Mouse (Mus musculus): ENCODE measurements around the gene Rps15a. TPM values are rescaled to one million over a fixed set of nuclear protein-coding genes. Genes with fewer than 3 reads are reported as not detected.

The Rps15a gene
- polyA plus RNA-seq, 1 experiment from 2014 or later = 486 TPM

- WGBS = 90% methylated on average over 3 of the region's 3 CpGs
- H3K4me2 ChIP-seq (replicated peaks) = no peak overlapping the region
- H3K9ac ChIP-seq = no peak overlapping the region
- peaks cover 18% of the 10 kb centered on the region for H3K4me1 ChIP-seq (replicated peaks; ENCODE audit: control insufficient read depth, insufficient read depth, low read length)
- H3K27me3 ChIP-seq (ENCODE audit: control insufficient read depth, insufficient read depth, low read length) = no peaks in the 10 kb centered on the region
- H3K27ac ChIP-seq = no peak overlapping the region
- no peak for DNase-seq (ENCODE audit: low spot score)
- H3K4me3 ChIP-seq (replicated peaks; ENCODE audit: low read length) = no peak overlapping the region
- no peak for ATAC-seq (ENCODE audit: low FRiP score)
- no peaks in the 10 kb centered on the region for H3K9me3 ChIP-seq (ENCODE audit: control insufficient read depth, low read length)
- H3K36me3 ChIP-seq (replicated peaks; ENCODE audit: control insufficient read depth, insufficient read depth) = peaks cover 67% of the 10 kb centered on the region
Observed at GRCm38 (mm10) chr7:118118426-118118825, 2.4 kb upstream of the Rps15a start.

GRCm38 (mm10) chr7:118117539-118118210 is 1.7 kb upstream of the Rps15a start:
- Histone ChIP-seq H3K27me3 (ENCODE audit: control insufficient read depth, insufficient read depth, low read length) (no peaks in the 10 kb centered on the region), H3K9ac (no peak overlapping the region), H3K9me3 (ENCODE audit: control insufficient read depth, low read length) (no peaks in the 10 kb centered on the region), H3K4me3 (replicated peaks; ENCODE audit: low read length) (no peak overlapping the region), H3K4me1 (replicated peaks; ENCODE audit: control insufficient read depth, insufficient read depth, low read length) (peaks cover 24% of the 10 kb centered on the region), H3K4me2 (replicated peaks) (no peak overlapping the region), H3K27ac (no peak overlapping the region), H3K36me3 (replicated peaks; ENCODE audit: control insufficient read depth, insufficient read depth) (peaks cover 68% of the 10 kb centered on the region)
- ATAC-seq (ENCODE audit: low FRiP score) (no peak), DNase-seq (ENCODE audit: low spot score) (no peak)
- 66% methylated on average over 4 of the region's 4 CpGs for WGBS

- peak overlapping the region; percentile 89; the same call in 1 of the 2 replicates for H3K27ac ChIP-seq
- peak overlapping the region; percentile 59; the same call in 1 of the 2 replicates for H3K9ac ChIP-seq
- WGBS = 18% methylated on average over 8 of the region's 8 CpGs
- no peaks in the 10 kb centered on the region for H3K9me3 ChIP-seq (ENCODE audit: control insufficient read depth, low read length)
- peaks cover 24% of the 10 kb centered on the region for H3K4me1 ChIP-seq (replicated peaks; ENCODE audit: control insufficient read depth, insufficient read depth, low read length)
- peak overlapping the region; percentile 89 for H3K4me3 ChIP-seq (replicated peaks; ENCODE audit: low read length)
- peaks cover 69% of the 10 kb centered on the region for H3K36me3 ChIP-seq (replicated peaks; ENCODE audit: control insufficient read depth, insufficient read depth)
- ATAC-seq (ENCODE audit: low FRiP score) (no peak), DNase-seq (ENCODE audit: low spot score) (no peak)
- no peaks in the 10 kb centered on the region for H3K27me3 ChIP-seq (ENCODE audit: control insufficient read depth, insufficient read depth, low read length)
- peak overlapping the region; percentile 97 for H3K4me2 ChIP-seq (replicated peaks)
Observed at GRCm38 (mm10) chr7:118116787-118117538, 975 bp upstream of the Rps15a start.

GRCm38 (mm10) chr7:118115533-118115876 is 483 bp downstream of the Rps15a start:
- no peaks in the 10 kb centered on the region for H3K27me3 ChIP-seq (ENCODE audit: control insufficient read depth, insufficient read depth, low read length)
- H3K9me3 ChIP-seq (ENCODE audit: control insufficient read depth, low read length) = no peaks in the 10 kb centered on the region
- peak overlapping the region; percentile 87 for H3K9ac ChIP-seq
- H3K27ac ChIP-seq = peak overlapping the region; percentile 89
- peak; percentile 53 for ATAC-seq (ENCODE audit: low FRiP score)
- peak overlapping the region; percentile 97 for H3K4me2 ChIP-seq (replicated peaks)
- H3K36me3 ChIP-seq (replicated peaks; ENCODE audit: control insufficient read depth, insufficient read depth) = peaks cover 71% of the 10 kb centered on the region
- under 1% methylated on average over 20 of the region's 20 CpGs for WGBS
- no peak for DNase-seq (ENCODE audit: low spot score)
- H3K4me3 ChIP-seq (replicated peaks; ENCODE audit: low read length) = peak overlapping the region; percentile 89
- peaks cover 36% of the 10 kb centered on the region for H3K4me1 ChIP-seq (replicated peaks; ENCODE audit: control insufficient read depth, insufficient read depth, low read length)

GRCm38 (mm10) chr7:118113541-118114297 is 2.3 kb downstream of the Rps15a start:
- no peaks in the 10 kb centered on the region for H3K9me3 ChIP-seq (ENCODE audit: control insufficient read depth, low read length)
- ATAC-seq (ENCODE audit: low FRiP score) = no peak
- 78% methylated on average over 5 of the region's 5 CpGs for WGBS
- no peak overlapping the region for H3K27ac ChIP-seq
- no peaks in the 10 kb centered on the region for H3K27me3 ChIP-seq (ENCODE audit: control insufficient read depth, insufficient read depth, low read length)
- H3K9ac ChIP-seq = no peak overlapping the region
- peak overlapping the region; percentile 97 for H3K4me2 ChIP-seq (replicated peaks)
- H3K36me3 ChIP-seq (replicated peaks; ENCODE audit: control insufficient read depth, insufficient read depth) = peaks cover 71% of the 10 kb centered on the region
- peaks cover 36% of the 10 kb centered on the region for H3K4me1 ChIP-seq (replicated peaks; ENCODE audit: control insufficient read depth, insufficient read depth, low read length)
- no peak for DNase-seq (ENCODE audit: low spot score)
- H3K4me3 ChIP-seq (replicated peaks; ENCODE audit: low read length) = peak overlapping the region; percentile 89

GRCm38 (mm10) chr7:118111128-118111527 is 4.9 kb downstream of the Rps15a start:
- DNase-seq (ENCODE audit: low spot score) (no peak), ATAC-seq (ENCODE audit: low FRiP score) (no peak)
- H3K27ac ChIP-seq = no peak overlapping the region
- peaks cover 36% of the 10 kb centered on the region for H3K4me1 ChIP-seq (replicated peaks; ENCODE audit: control insufficient read depth, insufficient read depth, low read length)
- H3K27me3 ChIP-seq (ENCODE audit: control insufficient read depth, insufficient read depth, low read length) = no peaks in the 10 kb centered on the region
- H3K36me3 ChIP-seq (replicated peaks; ENCODE audit: control insufficient read depth, insufficient read depth) = peaks cover 87% of the 10 kb centered on the region
- no peak overlapping the region for H3K4me3 ChIP-seq (replicated peaks; ENCODE audit: low read length)
- 80% methylated on average over 3 of the region's 3 CpGs for WGBS
- peak overlapping the region; percentile 25; the same call in 1 of the 2 replicates for H3K4me2 ChIP-seq (replicated peaks)
- H3K9me3 ChIP-seq (ENCODE audit: control insufficient read depth, low read length) = no peaks in the 10 kb centered on the region
- H3K9ac ChIP-seq = no peak overlapping the region; the same call in 1 of the 2 replicates

GRCm38 (mm10) chr7:118107671-118108070 is 8.3 kb downstream of the Rps15a start:
- H3K9me3 ChIP-seq (ENCODE audit: control insufficient read depth, low read length) = no peaks in the 10 kb centered on the region
- no peak overlapping the region for H3K4me2 ChIP-seq (replicated peaks)
- no peaks in the 10 kb centered on the region for H3K27me3 ChIP-seq (ENCODE audit: control insufficient read depth, insufficient read depth, low read length)
- WGBS = 26% methylated on average over 1 of the region's 1 CpGs
- H3K9ac ChIP-seq = no peak overlapping the region
- peaks cover 79% of the 10 kb centered on the region for H3K36me3 ChIP-seq (replicated peaks; ENCODE audit: control insufficient read depth, insufficient read depth)
- no peak overlapping the region for H3K27ac ChIP-seq
- peaks cover 12% of the 10 kb centered on the region for H3K4me1 ChIP-seq (replicated peaks; ENCODE audit: control insufficient read depth, insufficient read depth, low read length)
- no peak overlapping the region for H3K4me3 ChIP-seq (replicated peaks; ENCODE audit: low read length)
- ATAC-seq (ENCODE audit: low FRiP score) (no peak), DNase-seq (ENCODE audit: low spot score) (no peak)

GRCm38 (mm10) chr7:118104458-118105052 is 11.4 kb downstream of the Rps15a start:
- ATAC-seq (ENCODE audit: low FRiP score) = no peak
- H3K4me1 ChIP-seq (replicated peaks; ENCODE audit: control insufficient read depth, insufficient read depth, low read length) = no peaks in the 10 kb centered on the region
- H3K4me3 ChIP-seq (replicated peaks; ENCODE audit: low read length) = no peak overlapping the region
- no peaks in the 10 kb centered on the region for H3K9me3 ChIP-seq (ENCODE audit: control insufficient read depth, low read length)
- 81% methylated on average over 5 of the region's 5 CpGs for WGBS
- H3K27ac ChIP-seq = no peak overlapping the region
- DNase-seq (ENCODE audit: low spot score) = no peak
- H3K4me2 ChIP-seq (replicated peaks) = no peak overlapping the region
- no peak overlapping the region for H3K9ac ChIP-seq
- H3K36me3 ChIP-seq (replicated peaks; ENCODE audit: control insufficient read depth, insufficient read depth) = peaks cover 48% of the 10 kb centered on the region
- H3K27me3 ChIP-seq (ENCODE audit: control insufficient read depth, insufficient read depth, low read length) = no peaks in the 10 kb centered on the region
